Mouse (Mus musculus): ENCODE results near the gene Cdr2l. TPM values are rescaled to one million over a fixed set of nuclear protein-coding genes. Genes with fewer than 3 reads are reported as not detected.

The Cdr2l gene
- polyA plus RNA-seq, 2 experiments = 1.0 to 1.5 TPM

- Histone ChIP-seq H3K9me3 (ENCODE audit: control insufficient read depth, low read length) (no peaks in the 10 kb centered on the region), H3K9ac (replicated peaks) (no peak overlapping the region), H3K27me3 (ENCODE audit: control insufficient read depth, insufficient read depth, low read length) (peaks cover 24% of the 10 kb centered on the region), H3K4me3 (ENCODE audit: insufficient read depth in 1 of 2, low read depth in 2 of 2, low read length in 2 of 2) (no peak overlapping the region), H3K27ac (no peak overlapping the region), H3K36me3 (replicated peaks; ENCODE audit: control insufficient read depth, insufficient read depth, low read depth) (no peaks in the 10 kb centered on the region), H3K4me2 (ENCODE audit: low read depth) (peak overlapping the region; percentile 50), H3K4me1 (replicated peaks; ENCODE audit: control insufficient read depth in 2 of 2, insufficient read depth in 2 of 2, low read length in 1 of 2) (no peaks in the 10 kb centered on the region)
- TF ChIP-seq EP300 (IDR thresholded peaks at IDR 0.05; ENCODE audit: low read depth) (no peak), CTCF (IDR thresholded peaks at IDR 0.05; ENCODE audit: low read depth) (no peak)
- ATAC-seq (ENCODE audit: insufficient read depth) (no peak), DNase-seq (ENCODE audit: low read depth in 3 of 3, low spot score in 3 of 3) (no peak)
- 3% methylated on average over 30 of the region's 30 CpGs for WGBS (ENCODE audit: insufficient replicate concordance)
These were observed 7.7 kb upstream of the Cdr2l start for GRCm38 (mm10) chr11:115373805-115374694.

DNA sequence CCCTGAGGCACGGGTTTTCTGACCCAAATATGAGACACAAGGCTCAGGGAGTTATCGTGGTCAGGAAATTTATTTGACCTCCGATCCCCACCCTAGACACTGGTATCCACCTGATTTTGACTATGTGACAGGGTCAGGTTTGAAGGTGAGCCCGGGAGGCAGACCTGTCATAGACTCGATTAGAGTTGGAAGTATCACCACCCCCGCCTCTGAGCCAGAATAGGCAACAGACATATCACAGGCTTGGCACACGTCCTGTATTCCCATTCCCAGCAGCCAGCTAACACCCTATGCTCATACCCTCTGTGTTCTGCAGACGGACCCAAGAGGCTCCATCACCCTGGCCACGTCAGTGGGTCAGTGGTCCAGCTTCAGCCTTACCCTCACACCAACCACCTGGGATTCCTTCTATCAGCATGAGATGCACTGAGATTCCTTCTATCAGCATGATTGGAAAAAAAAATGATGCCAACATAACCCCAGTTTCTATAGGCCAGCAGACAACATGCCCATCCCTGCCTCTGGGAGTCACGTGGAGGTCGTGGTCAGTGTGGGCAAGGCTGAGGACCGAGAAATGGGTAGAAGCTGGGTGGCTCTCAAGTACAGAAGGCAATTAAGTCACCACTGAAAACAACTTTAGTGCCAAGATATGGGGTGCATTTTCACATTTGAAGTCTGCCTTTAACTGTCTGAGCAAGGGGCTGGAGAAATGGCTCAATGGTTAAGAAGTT is 6.9 kb upstream of the Cdr2l start:
- no peak overlapping the region for H3K27ac ChIP-seq
- ATAC-seq (ENCODE audit: insufficient read depth) = no peak
- DNase-seq (ENCODE audit: low read depth in 3 of 3, low spot score in 3 of 3) = no peak
- H3K27me3 ChIP-seq (ENCODE audit: control insufficient read depth, insufficient read depth, low read length) = peaks cover 24% of the 10 kb centered on the region
- H3K36me3 ChIP-seq (replicated peaks; ENCODE audit: control insufficient read depth, insufficient read depth, low read depth) = no peaks in the 10 kb centered on the region
- 41% methylated on average over 12 of the region's 12 CpGs for WGBS (ENCODE audit: insufficient replicate concordance)
- no peaks in the 10 kb centered on the region for H3K4me1 ChIP-seq (replicated peaks; ENCODE audit: control insufficient read depth in 2 of 2, insufficient read depth in 2 of 2, low read length in 1 of 2)
- TF ChIP-seq EP300 (IDR thresholded peaks at IDR 0.05; ENCODE audit: low read depth) (no peak), CTCF (IDR thresholded peaks at IDR 0.05; ENCODE audit: low read depth) (no peak)
- H3K9me3 ChIP-seq (ENCODE audit: control insufficient read depth, low read length) = no peaks in the 10 kb centered on the region
- no peak overlapping the region for H3K4me2 ChIP-seq (ENCODE audit: low read depth)
- no peak overlapping the region for H3K4me3 ChIP-seq (ENCODE audit: insufficient read depth in 1 of 2, low read depth in 2 of 2, low read length in 2 of 2)
- H3K9ac ChIP-seq (replicated peaks) = no peak overlapping the region

- Histone ChIP-seq H3K27me3 (ENCODE audit: control insufficient read depth, insufficient read depth, low read length) (peaks cover 36% of the 10 kb centered on the region), H3K36me3 (replicated peaks; ENCODE audit: control insufficient read depth, insufficient read depth, low read depth) (no peaks in the 10 kb centered on the region), H3K4me1 (replicated peaks; ENCODE audit: control insufficient read depth in 2 of 2, insufficient read depth in 2 of 2, low read length in 1 of 2) (no peaks in the 10 kb centered on the region; a peak in 1 of 4 replicates), H3K9me3 (ENCODE audit: control insufficient read depth, low read length) (no peaks in the 10 kb centered on the region), H3K4me3 (ENCODE audit: insufficient read depth in 1 of 2, low read depth in 2 of 2, low read length in 2 of 2) (no peak overlapping the region), H3K27ac (no peak overlapping the region), H3K9ac (replicated peaks) (no peak overlapping the region), H3K4me2 (ENCODE audit: low read depth) (no peak overlapping the region)
- TF ChIP-seq CTCF (IDR thresholded peaks at IDR 0.05; ENCODE audit: low read depth) (no peak), EP300 (IDR thresholded peaks at IDR 0.05; ENCODE audit: low read depth) (no peak)
- ATAC-seq (ENCODE audit: insufficient read depth) (no peak), DNase-seq (ENCODE audit: low read depth in 3 of 3, low spot score in 3 of 3) (no peak)
- 55% methylated on average over 7 of the region's 7 CpGs for WGBS (ENCODE audit: insufficient replicate concordance)
These were observed 5.0 kb upstream of the Cdr2l start for GRCm38 (mm10) chr11:115376722-115377121.

DNA sequence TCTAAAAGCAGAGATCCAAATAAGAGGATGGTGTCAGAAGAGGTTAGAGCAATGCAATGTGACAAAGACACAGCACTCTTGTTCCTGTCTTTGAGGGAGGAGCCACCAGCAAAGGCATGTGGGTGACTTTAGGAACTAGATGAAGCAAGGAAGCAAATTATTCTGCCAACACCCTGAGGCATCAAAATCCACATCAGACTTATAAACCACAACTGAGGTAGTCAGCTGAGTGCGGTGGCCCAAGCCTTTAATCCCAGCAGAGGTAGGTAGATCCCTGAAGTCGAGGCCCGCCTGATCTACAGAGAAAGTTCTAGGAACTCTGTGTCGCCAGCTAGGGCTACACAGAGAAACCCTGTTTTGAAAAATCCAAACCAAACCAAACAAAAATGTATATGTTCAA is 4.5 kb upstream of the Cdr2l start:
- WGBS (ENCODE audit: insufficient replicate concordance) = 66% methylated on average over 4 of the region's 4 CpGs
- DNase-seq (ENCODE audit: low read depth in 3 of 3, low spot score in 3 of 3) (no peak), ATAC-seq (ENCODE audit: insufficient read depth) (no peak)
- Histone ChIP-seq H3K4me1 (replicated peaks; ENCODE audit: control insufficient read depth in 2 of 2, insufficient read depth in 2 of 2, low read length in 1 of 2) (no peaks in the 10 kb centered on the region; a peak in 1 of 4 replicates), H3K27ac (no peak overlapping the region), H3K9ac (replicated peaks) (no peak overlapping the region), H3K27me3 (ENCODE audit: control insufficient read depth, insufficient read depth, low read length) (peaks cover 41% of the 10 kb centered on the region), H3K4me2 (ENCODE audit: low read depth) (no peak overlapping the region), H3K4me3 (ENCODE audit: insufficient read depth in 1 of 2, low read depth in 2 of 2, low read length in 2 of 2) (no peak overlapping the region), H3K36me3 (replicated peaks; ENCODE audit: control insufficient read depth, insufficient read depth, low read depth) (no peaks in the 10 kb centered on the region), H3K9me3 (ENCODE audit: control insufficient read depth, low read length) (no peaks in the 10 kb centered on the region)
- TF ChIP-seq EP300 (IDR thresholded peaks at IDR 0.05; ENCODE audit: low read depth) (no peak), CTCF (IDR thresholded peaks at IDR 0.05; ENCODE audit: low read depth) (no peak)

DNA sequence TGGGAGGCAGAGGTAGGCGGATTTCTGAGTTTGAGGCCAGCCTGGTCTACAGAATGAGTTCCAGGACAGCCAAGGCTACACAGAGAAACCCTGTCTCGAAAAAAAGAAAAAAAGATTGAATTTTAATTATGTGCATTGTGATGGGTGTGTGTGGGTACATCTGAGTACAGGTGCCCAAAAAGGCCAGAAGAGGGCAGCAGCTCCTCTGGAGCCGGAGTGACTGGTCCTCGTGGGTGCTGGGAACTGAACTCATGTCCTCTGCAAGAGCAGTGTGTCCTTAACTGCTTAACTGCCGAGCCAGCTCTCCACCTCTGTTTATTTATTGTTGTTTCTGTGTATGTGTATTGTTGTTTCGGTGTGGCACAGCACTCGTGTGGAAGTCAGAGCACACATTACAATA is 3.9 kb upstream of the Cdr2l start:
- Histone ChIP-seq H3K27me3 (ENCODE audit: control insufficient read depth, insufficient read depth, low read length) (peaks cover 47% of the 10 kb centered on the region), H3K4me1 (replicated peaks; ENCODE audit: control insufficient read depth in 2 of 2, insufficient read depth in 2 of 2, low read length in 1 of 2) (no peaks in the 10 kb centered on the region; a peak in 1 of 4 replicates)
- TF ChIP-seq CTCF (IDR thresholded peaks at IDR 0.05; ENCODE audit: low read depth) = 0 out of 2 replicates have a peak, but pooled peaks have one; percentile 26
- no peak for TF ChIP-seq EP300 (IDR thresholded peaks at IDR 0.05; ENCODE audit: low read depth)

More for the DNA sequence above, 3.9 kb upstream of the Cdr2l start:
- no peak overlapping the region for H3K27ac ChIP-seq
- WGBS (ENCODE audit: insufficient replicate concordance) = 55% methylated on average over 7 of the region's 7 CpGs
- DNase-seq (ENCODE audit: low read depth in 3 of 3, low spot score in 3 of 3) (no peak), ATAC-seq (ENCODE audit: insufficient read depth) (no peak)
- H3K4me3 ChIP-seq (ENCODE audit: insufficient read depth in 1 of 2, low read depth in 2 of 2, low read length in 2 of 2) = no peak overlapping the region
- H3K9ac ChIP-seq (replicated peaks) = no peak overlapping the region
- H3K4me2 ChIP-seq (ENCODE audit: low read depth) = no peak overlapping the region
- H3K9me3 ChIP-seq (ENCODE audit: control insufficient read depth, low read length) = no peaks in the 10 kb centered on the region
- H3K36me3 ChIP-seq (replicated peaks; ENCODE audit: control insufficient read depth, insufficient read depth, low read depth) = no peaks in the 10 kb centered on the region

Data from liver, embryonic 14.5 days (tissue).